Mouse (Mus musculus) heart, adult 2 months (tissue): ENCODE results near the gene Nos1. TPM values are rescaled to one million over a fixed set of nuclear protein-coding genes. Genes with fewer than 3 reads are reported as not detected.

Source experiments
- DNase-seq, 2 experiments: peaks; one replicate each; pipeline ENCODE4 v3.0.0; 2021
- H3K27ac ChIP-seq: fragments of 200-600 bp; 2 replicates; pipeline ENCODE4 v1.8.1; 2022
- H3K27me3 ChIP-seq: fragments of 200-500 bp; 2 replicates; pipeline ENCODE4 v1.6.1; 2012; ENCODE audit warnings: mild to moderate bottlenecking, low read length, inconsistent platforms, mixed read lengths; ENCODE audit not compliant: control insufficient read depth, insufficient read depth
- H3K36me3 ChIP-seq: fragments of 200-500 bp; 2 replicates; pipeline ENCODE4 v1.6.1; 2012; ENCODE audit warnings: low read length, inconsistent platforms; ENCODE audit not compliant: control insufficient read depth, insufficient read depth
- H3K4me1 ChIP-seq: fragments of 200-500 bp; 2 replicates; pipeline ENCODE4 v1.6.1; 2011; ENCODE audit warnings: low read length; ENCODE audit not compliant: control insufficient read depth, insufficient read depth
- H3K4me3 ChIP-seq: fragments of 200-600 bp; 2 replicates; pipeline ENCODE4 v1.8.1; 2022
- H3K79me2 ChIP-seq: fragments of 200-500 bp; replicated peaks from 2 replicates; pipeline ENCODE4 v1.6.1; 2012; ENCODE audit warnings: mild to moderate bottlenecking, inconsistent platforms, low read length, moderate library complexity, mixed read lengths; ENCODE audit not compliant: control insufficient read depth, insufficient read depth
- H3K9ac ChIP-seq: fragments of 200-500 bp; 2 replicates; pipeline ENCODE4 v1.6.1; 2012; ENCODE audit warnings: low read depth, mild to moderate bottlenecking, control low read depth, inconsistent platforms, low read length, mixed read lengths
- CTCF ChIP-seq: fragments of 200-600 bp; IDR thresholded peaks from 2 replicates; pipeline ENCODE4 v1.8.1; 2022; ENCODE audit warnings: antibody characterized with exemption, mild to moderate bottlenecking, moderate library complexity
- EP300 ChIP-seq: fragments of 200-500 bp; IDR thresholded peaks from 2 replicates; pipeline ENCODE4 v1.6.1; 2011; ENCODE audit warnings: low read depth, low read length, control low read depth; ENCODE audit not compliant: insufficient read depth
- POLR2A ChIP-seq: fragments of 200-500 bp; IDR thresholded peaks from 2 replicates; pipeline ENCODE4 v1.6.1; 2011; ENCODE audit warnings: mild to moderate bottlenecking, low read depth, low read length, control low read depth; ENCODE audit not compliant: insufficient read depth
- WGBS: fragments of 180-500 bp; shearing (Covaris S2); methylation state at CpG from one replicate; pipeline ENCODE4 v1.1.7; 2018; 5-methylcytosine and 5-hydroxymethylcytosine counted together
- intact Hi-C: fragments of 180-260 bp; cut with DNase I; formaldehyde crosslinking; loops from one replicate; pipeline ENCODE4 v1.15.1; 2025
- polyA plus RNA-seq: library from polyadenylated mRNA; depleted of rRNA; stranded (reverse); fragments of >200 nt; gene quantifications from 2 replicates; pipeline ENCODE4 v1.2.3, GENCODE M21; 2012
- total RNA-seq, 2 experiments: library from RNA; stranded (reverse); gene quantifications; 2 replicates each; pipeline ENCODE4 v1.2.3; 2021

Nos1 gene
- total and polyA plus RNA-seq, 3 experiments: 0.18 to 0.47 (median 0.23) TPM

DNA sequence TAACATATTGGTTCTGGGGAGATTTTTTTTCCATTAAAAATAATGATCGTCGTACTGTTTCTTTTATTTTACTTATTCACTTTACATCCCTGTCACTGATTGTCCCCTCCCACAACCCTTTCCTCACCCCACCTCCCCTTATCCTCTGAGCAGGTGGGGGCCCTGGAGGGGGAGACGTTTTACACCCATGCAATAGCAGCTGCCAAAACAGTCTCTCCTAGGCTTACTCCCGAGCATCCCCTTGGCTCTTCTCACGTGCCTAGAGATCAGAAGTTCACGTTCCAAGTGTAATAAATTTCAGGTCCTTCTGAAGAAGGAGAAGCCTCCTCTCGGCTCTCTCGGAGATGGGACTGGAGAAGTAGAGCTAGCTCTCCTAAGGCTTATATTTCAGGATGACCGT is 20.0 kb downstream of the Nos1 start:
- no peak overlapping the region for H3K9ac ChIP-seq
- no peaks in the 10 kb centered on the region for H3K4me1 ChIP-seq
- intact Hi-C loops: loop anchor here (10.0 kb wide), 1 partner anchor 86 kb away; no protein-coding TSS in a partner anchor
- no peak overlapping the region for H3K4me3 ChIP-seq
- TF ChIP-seq CTCF: no peak
- TF ChIP-seq POLR2A: no peak
- TF ChIP-seq EP300: no peak
- no peak for DNase-seq
- H3K27ac ChIP-seq: no peak overlapping the region
- H3K27me3 ChIP-seq: no peaks in the 10 kb centered on the region
- H3K36me3 ChIP-seq: no peaks in the 10 kb centered on the region
- no peaks in the 10 kb centered on the region for H3K79me2 ChIP-seq
- 69% methylated on average over 9 of the region's 9 CpGs for WGBS

GRCm38 (mm10) chr5:117802071-117802521 is 21.3 kb downstream of the Nos1 start:
- Histone ChIP-seq H3K4me3 (no peak overlapping the region), H3K36me3 (no peaks in the 10 kb centered on the region), H3K9ac (no peak overlapping the region), H3K4me1 (no peaks in the 10 kb centered on the region), H3K27me3 (no peaks in the 10 kb centered on the region), H3K79me2 (no peaks in the 10 kb centered on the region), H3K27ac (peak overlapping the region; percentile 41)
- peak; percentile 26 to 55 for DNase-seq
- intact Hi-C loops: loop anchor here (10.0 kb wide), 1 partner anchor 87 kb away; no protein-coding TSS in a partner anchor
- 73% methylated on average over 11 of the region's 11 CpGs for WGBS
- TF ChIP-seq CTCF: no peak
- TF ChIP-seq POLR2A: no peak
- no peak for TF ChIP-seq EP300

- H3K36me3 ChIP-seq: no peaks in the 10 kb centered on the region
- H3K9ac ChIP-seq: no peak overlapping the region
- no peaks in the 10 kb centered on the region for H3K27me3 ChIP-seq
- no peak overlapping the region for H3K27ac ChIP-seq
- DNase-seq: no peak
- no peak for TF ChIP-seq CTCF
- no peak for TF ChIP-seq EP300
- TF ChIP-seq POLR2A: no peak
- no peaks in the 10 kb centered on the region for H3K4me1 ChIP-seq
- intact Hi-C loops: loop anchor here (10.0 kb wide), 1 partner anchor 89 kb away; no protein-coding TSS in a partner anchor
- 60% methylated on average over 7 of the region's 7 CpGs for WGBS
- no peak overlapping the region for H3K4me3 ChIP-seq
- H3K79me2 ChIP-seq: no peaks in the 10 kb centered on the region
Measured at GRCm38 (mm10) chr5:117803551-117803950, 22.7 kb downstream of the Nos1 start.

DNA sequence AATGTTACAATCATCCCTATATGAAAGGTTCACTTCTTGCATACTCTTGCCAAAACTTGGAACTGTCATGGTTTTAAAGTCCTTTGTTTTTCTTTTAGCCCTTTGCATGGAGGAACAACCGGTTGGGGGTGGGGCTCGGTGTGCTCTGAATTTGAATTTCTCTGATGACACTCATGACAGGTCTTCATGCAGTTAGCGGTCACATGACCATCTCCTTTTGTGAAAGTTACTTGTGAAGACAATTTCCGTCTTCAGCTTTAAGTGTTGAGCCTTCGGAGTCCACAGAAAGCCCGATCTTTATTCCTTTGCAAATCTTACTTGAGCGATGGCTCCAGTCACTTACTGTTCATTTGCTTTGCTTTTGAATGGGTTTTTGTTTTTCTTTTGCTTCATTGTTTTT is 30.1 kb downstream of the Nos1 start:
- H3K4me1 ChIP-seq: no peaks in the 10 kb centered on the region
- H3K4me3 ChIP-seq: no peak overlapping the region
- no peak for DNase-seq
- WGBS: 87% methylated on average over 7 of the region's 7 CpGs
- H3K27ac ChIP-seq: no peak overlapping the region
- no peaks in the 10 kb centered on the region for H3K36me3 ChIP-seq
- no peaks in the 10 kb centered on the region for H3K27me3 ChIP-seq
- no peaks in the 10 kb centered on the region for H3K79me2 ChIP-seq
- intact Hi-C loops: no loop called here
- H3K9ac ChIP-seq: no peak overlapping the region
- TF ChIP-seq CTCF (no peak), EP300 (no peak), POLR2A (no peak)

GRCm38 (mm10) chr5:117818800-117819199 is 38.0 kb downstream of the Nos1 start:
- Histone ChIP-seq H3K27ac (no peak overlapping the region), H3K4me3 (no peak overlapping the region), H3K9ac (no peak overlapping the region), H3K27me3 (no peaks in the 10 kb centered on the region), H3K4me1 (no peaks in the 10 kb centered on the region), H3K36me3 (no peaks in the 10 kb centered on the region), H3K79me2 (no peaks in the 10 kb centered on the region)
- TF ChIP-seq EP300: no peak
- no peak for TF ChIP-seq CTCF
- TF ChIP-seq POLR2A: no peak
- WGBS: 69% methylated on average over 6 of the region's 6 CpGs
- no peak for DNase-seq
- intact Hi-C loops: no loop called here

DNA sequence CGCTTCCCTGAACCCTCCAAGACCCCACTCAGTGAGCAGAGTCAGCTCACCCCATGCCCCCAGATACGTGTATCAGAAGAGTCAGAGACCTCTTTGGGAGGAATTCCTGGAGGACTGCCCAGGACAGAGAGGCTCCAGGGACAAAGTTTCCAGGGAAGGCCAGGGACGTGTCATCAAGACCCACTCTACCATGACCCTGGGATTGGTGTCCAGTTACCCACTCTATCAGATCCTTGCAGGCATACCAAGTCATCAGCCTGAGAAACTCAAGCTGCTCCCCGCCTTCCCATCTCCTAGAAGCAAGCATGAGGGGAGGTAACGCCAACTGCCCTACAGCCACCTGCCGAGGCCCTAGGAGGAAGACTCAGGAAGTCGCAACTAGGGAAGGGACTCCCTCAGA is 39.6 kb downstream of the Nos1 start:
- Histone ChIP-seq H3K27me3 (no peaks in the 10 kb centered on the region), H3K36me3 (no peaks in the 10 kb centered on the region), H3K27ac (no peak overlapping the region), H3K9ac (no peak overlapping the region), H3K79me2 (no peaks in the 10 kb centered on the region), H3K4me1 (no peaks in the 10 kb centered on the region), H3K4me3 (no peak overlapping the region)
- WGBS: 45% methylated on average over 7 of the region's 7 CpGs
- no peak for DNase-seq
- TF ChIP-seq EP300: no peak
- intact Hi-C loops: no loop called here
